Mouse (Mus musculus): Measurements from ENCODE around the gene C130050O18Rik. TPM values are rescaled to one million over a fixed set of nuclear protein-coding genes. Genes with fewer than 3 reads are reported as not detected.

C130050O18Rik gene
- total RNA-seq, 2 experiments from 2014 or later, result 0.70 to 0.78 TPM

GRCm38 (mm10) chr5:139416942-139417341 is 11.9 kb downstream of the C130050O18Rik start:
- intact Hi-C loops (cut with DNase I), result loop anchor here (2.0 kb wide), 1 partner anchor 28 kb away; no protein-coding TSS in a partner anchor
- DNase-seq (ENCODE audit: low spot score), result no peak

DNA sequence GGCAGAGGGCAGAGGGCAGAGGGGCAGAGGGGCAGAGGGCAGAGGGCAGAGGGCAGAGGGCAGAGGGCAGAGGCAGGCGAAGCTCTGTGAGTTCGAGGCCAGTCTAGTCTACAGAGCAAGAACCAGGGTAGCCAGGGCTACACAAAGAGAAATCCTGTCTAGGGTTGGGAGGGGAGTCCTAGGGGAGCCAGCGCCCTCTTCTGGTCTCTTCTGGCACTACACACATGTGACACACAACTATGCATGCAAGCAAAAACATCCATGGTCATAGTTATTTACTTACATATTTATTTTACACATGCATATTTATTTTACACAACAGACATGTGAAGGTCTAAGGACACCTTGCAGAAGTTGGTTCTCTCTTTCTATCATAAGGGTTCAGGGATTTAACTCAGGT is 12.4 kb downstream of the C130050O18Rik start:
- intact Hi-C loops (cut with DNase I), result loop anchor here (2.0 kb wide), 1 partner anchor 27 kb away; no protein-coding TSS in a partner anchor
- no peak for DNase-seq (ENCODE audit: low spot score)

GRCm38 (mm10) chr5:139418110-139418509 is 13.0 kb downstream of the C130050O18Rik start:
- intact Hi-C loops (cut with DNase I), result no loop called here

DNA sequence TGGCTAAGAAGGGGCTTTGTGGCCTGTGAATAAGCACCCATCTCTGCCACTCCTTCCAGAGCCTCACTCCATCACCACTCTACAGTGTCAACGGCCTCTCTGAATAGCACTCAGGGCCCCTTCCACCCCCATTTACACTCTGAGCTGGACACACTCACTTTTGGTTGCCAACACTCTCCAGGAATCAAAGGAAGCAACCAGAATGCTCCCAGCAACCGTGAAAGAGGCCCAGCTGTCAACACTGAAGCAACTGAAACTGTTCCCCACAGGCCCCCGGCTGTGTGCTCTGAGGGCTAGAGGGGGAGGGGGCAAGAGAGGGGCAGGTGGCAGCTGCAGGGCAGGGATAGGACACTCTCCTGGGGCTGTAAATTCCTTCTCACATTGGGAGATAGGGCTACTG is 13.6 kb downstream of the C130050O18Rik start:
- no peak for DNase-seq (ENCODE audit: low spot score)
- intact Hi-C loops (cut with DNase I), result no loop called here

More at GRCm38 (mm10) chr5:139418110-139418509, 13.0 kb downstream of the C130050O18Rik start:
- no peak for DNase-seq (ENCODE audit: low spot score)

DNA sequence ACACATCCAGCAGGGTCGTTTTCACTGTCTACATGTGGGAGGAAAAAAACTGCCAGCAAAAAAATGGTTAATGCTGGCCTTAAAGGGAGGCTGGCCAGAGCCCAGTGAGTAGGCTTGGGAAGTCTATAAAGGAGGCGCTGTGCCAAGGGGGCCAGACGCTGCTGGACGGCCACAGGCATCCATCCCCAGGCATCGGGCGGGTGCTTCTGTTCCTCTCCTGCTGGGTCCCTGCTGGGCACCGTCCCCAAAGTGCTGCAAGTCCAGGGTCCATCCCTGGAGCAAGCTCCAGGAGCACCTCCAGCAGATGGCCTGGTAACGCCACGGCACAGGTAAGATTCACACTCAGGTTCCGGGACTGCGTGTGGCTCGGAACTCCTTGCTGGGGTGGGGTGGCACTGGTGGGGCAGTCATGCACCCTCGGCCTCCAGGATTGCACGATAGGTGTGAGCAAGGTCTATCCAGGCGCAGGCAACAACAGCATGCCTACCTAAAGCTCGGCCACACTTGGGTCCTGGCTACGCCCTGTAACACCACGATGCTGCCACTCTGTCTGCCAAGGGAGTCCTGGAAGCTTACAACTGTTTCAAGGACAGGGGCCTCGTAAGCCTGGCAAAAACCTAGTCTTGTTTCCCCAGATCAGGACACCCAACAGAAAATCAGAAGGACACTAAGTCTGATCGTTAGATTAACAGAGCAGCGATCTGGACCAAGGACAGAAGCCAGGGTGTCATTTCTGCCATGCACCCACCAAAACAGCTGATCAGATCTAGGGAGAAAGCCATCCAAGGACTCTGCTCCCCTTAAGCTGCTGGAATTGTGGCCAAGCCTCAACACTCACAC is 18.2 kb downstream of the C130050O18Rik start, which contains the start of gene Gper1:
Gene Gper1, plus strand, starts transcription at position 126 of the 840 bp plus-strand sequence.
- no peak for DNase-seq (ENCODE audit: low spot score)
- intact Hi-C loops (cut with DNase I), result no loop called here

DNA sequence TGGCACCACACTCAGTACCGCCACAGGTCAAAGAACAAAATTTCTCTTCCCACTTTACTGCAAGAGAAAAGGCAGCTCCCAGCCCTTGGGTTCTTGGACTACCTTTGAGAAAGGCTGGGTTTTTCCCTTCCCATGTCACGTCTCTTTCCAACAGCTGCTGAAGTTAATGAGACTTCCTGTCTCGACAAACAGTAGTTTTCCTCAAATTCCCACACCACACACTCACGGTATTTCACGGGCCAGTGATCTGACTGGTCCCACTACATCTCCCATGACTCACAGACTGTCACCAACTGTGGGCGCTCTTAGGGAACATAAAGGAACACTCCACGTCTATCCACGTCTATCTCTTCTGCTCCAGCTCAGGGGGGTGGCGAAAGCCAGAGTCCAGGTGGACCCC is 20.1 kb downstream of the C130050O18Rik start:
- intact Hi-C loops (cut with DNase I), result no loop called here
- no peak for DNase-seq (ENCODE audit: low spot score)

- intact Hi-C loops (cut with DNase I), result no loop called here
- DNase-seq (ENCODE audit: low spot score), result no peak
Measured at GRCm38 (mm10) chr5:139427001-139427400, 21.9 kb downstream of the C130050O18Rik start.

GRCm38 (mm10) chr5:139427989-139428388 is 22.9 kb downstream of the C130050O18Rik start:
- DNase-seq (ENCODE audit: low spot score), result no peak

GRCm38 (mm10) chr5:139429818-139430341 is 24.8 kb downstream of the C130050O18Rik start:
- no peak for DNase-seq (ENCODE audit: low spot score)
- intact Hi-C loops (cut with DNase I), result no loop called here

More at GRCm38 (mm10) chr5:139427989-139428388, 22.9 kb downstream of the C130050O18Rik start:
- intact Hi-C loops (cut with DNase I), result no loop called here

DNA sequence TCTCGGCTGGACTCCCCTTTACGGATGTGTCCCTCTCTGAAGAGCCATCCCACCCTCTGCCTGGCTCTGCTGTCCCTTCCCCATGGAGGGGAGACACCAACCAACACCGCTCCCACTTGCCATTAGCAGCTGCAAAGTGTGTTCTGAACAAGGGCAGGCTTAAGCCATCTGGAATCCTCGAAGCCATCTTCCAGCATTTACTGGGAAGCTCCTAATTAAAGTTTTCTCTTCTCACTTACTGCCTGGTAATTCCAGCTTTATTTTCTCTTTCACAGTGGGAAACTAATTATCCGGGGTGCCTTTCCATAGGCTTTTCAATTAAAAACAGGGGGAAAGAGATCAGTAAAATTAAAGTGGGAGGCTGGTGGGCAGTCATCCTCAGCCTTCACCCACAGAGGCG is 27.3 kb downstream of the C130050O18Rik start:
- no peak for DNase-seq (ENCODE audit: low spot score)
- intact Hi-C loops (cut with DNase I), result no loop called here

DNA sequence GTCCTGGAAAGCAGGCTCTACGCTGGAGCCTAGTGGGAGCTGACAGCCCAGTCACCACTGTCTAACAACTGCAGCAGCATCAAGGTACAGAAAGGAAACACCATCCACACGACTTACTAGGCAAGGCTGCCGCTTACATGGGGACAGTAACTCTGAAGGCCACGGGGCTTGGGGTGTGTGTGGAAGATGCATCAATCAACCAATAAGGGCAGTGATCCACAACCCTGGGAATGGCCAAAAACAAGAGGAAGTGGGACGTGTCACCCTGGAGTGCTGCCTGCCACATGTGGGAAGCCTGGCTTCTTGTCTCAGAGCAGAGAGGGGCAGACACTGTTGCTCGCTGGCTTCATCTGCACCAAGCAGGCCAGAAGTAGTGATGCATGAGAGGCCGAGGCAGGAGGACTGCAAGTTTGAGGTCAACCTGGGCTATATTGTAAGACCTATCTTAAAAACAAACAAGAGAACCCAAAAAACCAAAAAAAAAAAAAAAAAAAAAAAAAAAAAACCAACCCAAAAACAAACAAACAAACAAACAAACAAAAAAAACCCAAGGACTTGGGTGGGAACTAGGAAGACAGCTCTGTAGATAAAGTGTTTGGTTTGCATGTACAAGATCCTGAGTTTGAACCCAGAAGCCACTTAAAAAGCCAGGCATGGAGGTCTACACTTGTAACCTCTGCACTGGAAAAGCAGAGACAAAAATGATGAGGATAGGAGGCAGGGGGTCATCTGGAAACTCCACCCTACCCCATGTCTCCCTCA is 27.8 kb downstream of the C130050O18Rik start:
- intact Hi-C loops (cut with DNase I), result no loop called here

GRCm38 (mm10) chr5:139433842-139434568 is 28.9 kb downstream of the C130050O18Rik start:
- DNase-seq (ENCODE audit: low spot score), result no peak
- intact Hi-C loops (cut with DNase I), result no loop called here

More for the DNA sequence above, 27.8 kb downstream of the C130050O18Rik start:
- DNase-seq (ENCODE audit: low spot score), result no peak

- intact Hi-C loops (cut with DNase I), result no loop called here
- DNase-seq (ENCODE audit: low spot score), result no peak
Measured at GRCm38 (mm10) chr5:139434940-139435339, 29.9 kb downstream of the C130050O18Rik start.

DNA sequence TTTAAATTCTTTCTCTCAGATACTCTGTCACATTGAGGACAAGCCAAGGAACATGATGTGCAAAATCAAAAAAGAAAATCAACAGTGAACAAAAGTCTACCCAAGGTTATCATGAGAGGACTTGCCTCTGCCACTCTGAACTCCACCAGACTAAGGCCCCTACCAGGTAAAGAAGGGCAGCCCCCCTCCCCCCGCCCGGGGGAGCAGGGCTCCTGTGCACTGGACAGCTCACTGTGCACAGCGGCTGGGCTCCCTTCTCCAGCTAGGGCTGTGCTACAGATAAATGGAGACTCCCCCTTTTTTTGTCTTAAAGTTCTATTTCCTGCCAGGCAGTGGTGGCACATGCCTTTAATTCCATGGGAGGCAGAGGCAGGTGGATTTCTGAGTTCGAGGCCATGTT is 32.7 kb downstream of the C130050O18Rik start:
- intact Hi-C loops (cut with DNase I), result no loop called here

DNA sequence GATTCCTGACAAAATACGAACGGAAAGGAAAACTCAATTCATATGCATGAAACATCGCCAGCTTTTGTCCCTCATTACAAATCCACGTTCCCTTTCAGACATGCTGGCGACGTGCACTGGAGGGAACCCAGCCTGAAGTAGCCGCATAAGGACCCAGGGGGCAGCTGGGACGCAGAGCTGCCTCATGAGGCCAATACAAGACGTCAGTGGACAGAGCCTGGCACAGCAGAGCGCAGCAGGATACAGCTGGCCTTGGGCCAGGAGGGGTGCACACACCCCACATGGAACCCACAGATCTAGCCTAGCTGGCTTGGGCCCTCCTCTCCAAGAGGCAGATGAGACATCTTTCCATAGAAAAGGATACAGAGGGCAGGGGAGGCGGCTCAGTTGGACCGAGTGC is 33.4 kb downstream of the C130050O18Rik start:
- no peak for DNase-seq (ENCODE audit: low spot score)
- intact Hi-C loops (cut with DNase I), result no loop called here

More for the DNA sequence above, 32.7 kb downstream of the C130050O18Rik start:
- DNase-seq (ENCODE audit: low spot score), result no peak

DNA sequence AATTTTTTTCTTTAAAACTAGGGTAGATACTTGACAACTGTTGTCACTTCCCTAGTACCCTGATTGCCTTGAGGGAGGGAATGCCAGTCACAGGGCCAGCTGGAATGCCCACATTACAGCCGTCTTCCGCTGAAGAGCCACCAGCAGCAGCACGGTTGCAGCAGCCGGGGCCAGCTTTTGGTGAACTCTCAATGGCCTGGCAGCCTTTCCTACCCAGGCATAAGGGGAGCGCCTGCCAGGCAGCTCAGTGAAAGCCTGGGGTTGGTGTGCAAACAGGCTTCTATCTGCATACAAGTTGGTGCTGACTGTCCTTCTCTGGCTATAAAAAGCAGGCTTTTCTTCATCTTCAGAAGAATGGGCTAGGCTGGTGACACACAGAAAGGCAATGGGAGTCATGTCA is 35.4 kb downstream of the C130050O18Rik start:
- intact Hi-C loops (cut with DNase I), result no loop called here
- DNase-seq (ENCODE audit: low spot score), result no peak

DNA sequence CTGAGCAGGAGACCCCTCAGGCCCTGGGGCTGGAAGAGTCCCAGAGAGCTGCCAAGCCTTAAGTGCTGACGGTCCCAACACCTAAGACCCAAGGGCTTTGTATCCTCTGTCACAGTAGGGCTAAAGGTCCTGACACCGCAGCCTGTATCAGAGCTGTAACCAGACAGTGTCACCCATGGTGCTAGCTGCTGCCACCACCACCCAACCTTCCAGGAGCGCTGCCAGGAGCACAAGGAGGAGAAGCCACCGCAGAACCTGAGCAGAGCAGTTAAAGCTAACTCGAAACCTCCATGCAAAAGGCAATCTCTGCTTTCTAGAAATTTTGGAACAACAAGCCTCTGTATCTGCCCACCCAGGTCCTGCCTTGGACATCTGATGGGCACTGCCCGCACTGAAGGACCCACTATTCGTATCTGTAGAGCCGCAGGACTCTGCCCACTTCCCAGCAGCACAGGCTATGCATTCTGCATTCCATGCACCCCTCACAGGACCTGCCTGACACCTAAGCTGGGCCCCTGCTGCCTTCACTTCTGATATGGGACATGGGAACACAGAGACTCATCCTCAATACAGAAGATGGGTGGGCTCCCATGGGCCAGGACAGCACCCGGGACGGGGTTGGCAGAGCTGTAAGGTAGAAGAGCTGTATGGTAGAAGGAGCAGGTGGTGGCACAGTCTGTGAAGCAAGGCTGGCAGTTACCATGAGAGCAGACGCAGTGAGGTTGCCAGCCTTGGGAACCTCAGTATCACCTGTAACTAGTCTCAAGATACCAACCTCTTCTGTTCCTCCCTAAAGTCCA is 36.0 kb downstream of the C130050O18Rik start:
- intact Hi-C loops (cut with DNase I), result no loop called here
- no peak for DNase-seq (ENCODE audit: low spot score)

DNA sequence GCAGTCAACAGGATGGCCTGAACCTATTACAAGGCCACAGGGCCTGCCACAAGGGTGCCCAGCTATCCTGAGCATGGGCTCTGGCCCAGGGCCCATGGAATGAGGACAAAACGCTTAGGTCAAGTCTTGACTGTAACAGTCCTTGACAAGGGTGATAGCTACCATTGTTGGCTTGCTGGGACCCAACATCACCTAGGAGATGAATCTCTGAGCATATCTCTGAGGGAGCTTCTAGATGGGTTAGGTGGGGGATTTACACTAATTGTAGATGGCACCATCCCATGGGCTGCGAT is 36.6 kb downstream of the C130050O18Rik start:
- no peak for DNase-seq (ENCODE audit: low spot score)

DNA sequence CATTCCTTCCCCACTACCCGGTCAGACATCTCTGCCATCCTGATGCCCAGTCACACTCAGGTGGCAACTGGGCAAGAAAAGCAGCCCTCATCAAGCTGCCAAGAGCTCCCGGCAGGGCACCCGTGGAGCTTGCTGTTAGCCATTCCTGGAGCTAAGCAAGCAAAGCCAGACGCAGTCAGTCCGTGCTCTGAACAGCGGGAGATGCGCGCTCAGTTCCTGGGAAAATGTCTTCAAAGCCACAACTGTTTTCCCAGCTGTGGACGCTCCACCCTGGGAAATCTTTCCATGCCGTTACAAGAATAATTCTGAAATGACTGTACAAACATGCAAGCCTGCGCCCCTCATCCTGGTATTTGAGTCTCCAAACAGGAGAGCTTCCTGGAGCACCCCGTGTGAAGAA is 37.3 kb downstream of the C130050O18Rik start:
- no peak for DNase-seq (ENCODE audit: low spot score)
- intact Hi-C loops (cut with DNase I), result no loop called here

More for the DNA sequence above, 36.6 kb downstream of the C130050O18Rik start:
- intact Hi-C loops (cut with DNase I), result no loop called here

Measured in heart, postnatal 25 days (tissue).